Mouse (Mus musculus): ENCODE results near the gene Vmn1r46.
"Not testable (repeated sequence)": the region's sequence is repeated elsewhere in the genome, so short reads cannot be mapped to it uniquely, and the experiment has no call there.

The Vmn1r46 gene

DNA sequence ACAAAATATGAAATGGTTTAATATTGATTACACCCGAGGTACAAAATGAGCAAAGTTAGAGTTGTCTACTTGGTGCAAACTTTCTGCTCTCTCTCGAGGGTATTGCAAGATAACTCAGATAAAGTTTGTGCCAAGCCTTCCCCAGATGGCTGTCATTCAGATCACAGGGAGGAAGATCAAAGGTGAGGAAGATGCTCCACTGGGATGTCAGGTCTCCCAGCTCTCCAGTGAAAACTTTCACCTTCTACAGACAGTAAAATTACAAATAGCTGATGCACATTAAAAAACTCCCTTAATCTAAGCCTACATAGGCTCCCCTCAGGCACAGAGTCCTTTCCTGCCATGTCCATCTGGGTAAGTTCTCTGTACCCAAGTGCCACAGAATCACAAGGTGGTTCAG is at the start of gene Vmn1r46:
TSS of gene Vmn1r46 (plus strand) at position 301 of the 400 bp plus-strand sequence.
- DNase-seq (ENCODE audit: low spot score) = no peak

DNA sequence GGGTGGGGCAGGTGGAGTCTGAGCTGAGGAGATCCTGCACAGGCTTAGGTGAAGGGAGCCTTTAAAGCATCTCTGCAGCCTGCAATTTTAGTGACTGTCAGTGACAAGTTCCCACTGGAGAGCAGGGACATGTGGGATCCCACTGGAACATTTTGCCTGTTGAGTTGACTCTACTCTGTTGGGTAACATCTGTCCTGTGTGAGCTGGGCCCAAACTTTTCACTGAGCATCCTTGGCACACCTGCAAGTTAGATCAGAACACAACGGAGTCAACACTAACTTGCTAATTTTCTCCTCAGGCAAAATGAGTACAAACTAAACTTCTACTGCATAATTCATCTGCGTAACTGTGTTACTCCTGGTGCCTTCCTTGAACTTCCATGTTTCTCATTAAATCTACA is 28.6 kb upstream of the Vmn1r46 start, which contains the start of gene Vmn1r45:
TSS of gene Vmn1r45 (minus strand) at position 101 of the 400 bp plus-strand sequence.
- not testable (repeated sequence) for DNase-seq (ENCODE audit: low spot score)

DNA sequence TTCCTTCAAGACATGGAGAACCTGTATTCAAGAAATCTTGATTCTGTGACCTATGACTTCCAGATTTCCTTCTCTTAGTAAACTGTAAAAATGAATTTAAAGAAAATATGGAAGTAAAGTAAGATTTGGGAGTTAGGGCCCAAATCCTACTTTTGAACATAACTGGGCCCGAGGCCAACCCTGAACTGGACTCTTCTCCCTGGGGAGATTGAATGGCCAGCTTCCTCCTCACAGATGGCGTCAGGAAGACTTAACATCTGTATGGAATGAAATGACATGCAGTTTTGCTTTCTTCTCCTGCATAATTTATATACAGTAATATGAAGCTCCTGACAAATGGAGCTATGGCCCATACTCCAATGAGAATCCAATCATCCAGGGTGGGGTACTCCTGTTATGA is 28.2 kb upstream of the Vmn1r46 start:
- DNase-seq (ENCODE audit: low spot score) = no peak

DNA sequence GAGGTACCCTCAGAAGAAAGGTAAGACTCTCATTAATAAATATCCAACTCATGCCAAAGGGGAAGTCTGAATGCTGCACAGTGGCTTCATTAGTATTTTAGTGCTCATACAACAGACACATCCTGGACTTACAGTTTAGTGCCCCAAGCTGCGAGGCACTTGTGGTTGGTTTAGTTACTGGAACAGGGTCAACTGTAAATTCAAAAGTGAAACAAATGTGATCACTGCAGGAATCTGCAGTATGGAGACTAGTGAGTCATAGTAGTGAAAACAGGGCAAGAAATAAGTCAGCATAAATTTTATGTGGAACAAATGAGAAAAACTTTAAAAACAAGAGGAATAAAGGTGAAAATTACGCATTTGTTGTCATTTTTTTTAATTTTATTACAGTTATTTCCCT is 15.6 kb upstream of the Vmn1r46 start:
- DNase-seq (ENCODE audit: low spot score) = no peak

DNA sequence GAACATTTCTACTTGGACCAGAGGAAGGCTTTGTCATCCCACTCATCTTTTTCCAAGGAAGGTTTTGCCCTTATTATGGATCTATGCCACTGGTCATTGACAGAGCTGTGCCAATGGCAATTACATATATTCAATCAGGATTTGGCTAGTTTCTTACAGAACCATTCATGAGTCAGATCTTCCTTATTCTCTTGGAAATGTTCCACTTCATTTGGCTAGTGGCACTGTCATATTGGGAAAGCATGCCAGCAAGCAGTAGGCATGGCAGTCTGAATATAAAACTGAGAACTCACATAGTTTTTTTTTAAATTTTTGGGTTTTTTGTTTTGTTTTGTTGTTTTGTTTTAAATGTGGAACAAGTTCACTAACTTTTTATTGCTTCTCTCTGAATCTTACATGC is 2.8 kb upstream of the Vmn1r46 start:
- no peak for DNase-seq (ENCODE audit: low spot score)

DNA sequence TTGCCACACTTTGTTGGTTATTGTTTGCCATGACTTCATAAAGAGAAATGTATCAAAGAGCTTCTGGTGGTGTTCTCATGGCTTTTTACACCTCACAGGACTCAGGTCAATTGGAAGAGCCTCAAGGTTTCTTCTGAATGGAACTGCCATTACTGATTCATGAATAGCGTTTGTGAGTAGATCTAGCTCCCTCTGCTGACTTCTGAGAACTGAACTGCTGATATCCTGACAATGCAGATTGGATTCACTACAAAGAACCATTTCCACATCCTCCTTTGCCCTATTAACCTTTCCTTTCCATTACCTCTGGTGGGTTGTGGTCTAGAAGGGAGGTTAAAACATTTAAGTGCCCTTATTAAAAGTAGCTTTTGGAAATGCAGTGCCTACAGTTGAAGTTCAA is 16.9 kb downstream of the Vmn1r46 start:
- no peak for DNase-seq (ENCODE audit: low spot score)

DNA sequence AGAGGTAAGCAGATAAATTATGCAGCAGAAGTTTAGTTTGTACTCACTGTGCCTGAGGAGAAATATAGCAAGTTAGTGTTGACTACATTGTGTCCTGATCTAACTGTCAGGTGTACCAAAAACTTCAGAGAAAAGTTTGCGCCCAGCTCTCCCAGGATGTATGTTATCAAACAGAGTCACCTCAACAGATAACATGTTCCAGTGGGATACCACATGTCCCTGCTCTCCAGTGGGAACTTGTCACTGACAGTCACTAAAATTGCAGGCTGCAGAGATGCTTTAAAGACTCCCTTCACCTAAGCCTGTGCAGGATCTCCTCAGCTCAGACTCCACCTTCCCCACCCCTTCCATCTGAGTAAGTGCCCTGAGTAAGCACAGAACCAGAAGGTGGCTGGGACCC is 46.7 kb downstream of the Vmn1r46 start, which contains the start of gene Vmn1r47:
TSS of gene Vmn1r47 (plus strand) at position 301 of the 400 bp plus-strand sequence.
- not testable (repeated sequence) for DNase-seq (ENCODE audit: low spot score)
